Mouse (Mus musculus): ENCODE data around the gene Lrrc27. TPM values are rescaled to one million over a fixed set of nuclear protein-coding genes. Genes with fewer than 3 reads are reported as not detected.

Gene Lrrc27
- total RNA-seq, 1 experiment, result 8.2 TPM

DNA sequence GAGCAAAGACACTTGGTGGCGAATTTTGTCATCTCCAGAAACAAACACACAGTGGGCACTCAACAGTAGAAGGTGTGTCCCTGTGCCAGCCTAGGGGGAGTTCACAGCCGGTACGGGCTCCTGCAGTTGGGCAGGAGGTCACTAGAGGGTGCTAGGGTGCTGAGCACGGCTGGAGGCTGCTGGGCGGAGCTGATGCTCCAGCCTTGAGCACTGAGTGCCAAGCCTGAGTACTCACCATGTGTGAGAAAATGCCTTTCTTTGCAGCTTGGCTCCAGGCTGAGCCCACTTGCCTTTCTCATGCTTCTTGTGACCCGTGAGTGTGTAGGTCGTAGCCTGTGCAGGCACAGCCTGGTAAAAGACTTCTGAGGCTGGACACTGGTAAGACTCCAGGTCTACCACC, 20.9 kb downstream of the Lrrc27 start:
- Histone ChIP-seq H3K27ac (ENCODE audit: insufficient read depth, low read depth, low read length, poor library complexity, severe bottlenecking) (peak overlapping the region; percentile 82; the same call in 1 of the 2 replicates), H3K4me3 (ENCODE audit: insufficient read depth in 1 of 2, low read depth in 1 of 2, low read length in 2 of 2, poor library complexity in 1 of 2, severe bottlenecking in 1 of 2) (peak overlapping the region; percentile 31 to 41; a peak in 3 of 4 replicates)
- in situ Hi-C loops (cut with MboI; ENCODE audit: low sequenced_read_pairs in 2 of 2, unreplicated experiment in 2 of 2), result no loop called here

DNA sequence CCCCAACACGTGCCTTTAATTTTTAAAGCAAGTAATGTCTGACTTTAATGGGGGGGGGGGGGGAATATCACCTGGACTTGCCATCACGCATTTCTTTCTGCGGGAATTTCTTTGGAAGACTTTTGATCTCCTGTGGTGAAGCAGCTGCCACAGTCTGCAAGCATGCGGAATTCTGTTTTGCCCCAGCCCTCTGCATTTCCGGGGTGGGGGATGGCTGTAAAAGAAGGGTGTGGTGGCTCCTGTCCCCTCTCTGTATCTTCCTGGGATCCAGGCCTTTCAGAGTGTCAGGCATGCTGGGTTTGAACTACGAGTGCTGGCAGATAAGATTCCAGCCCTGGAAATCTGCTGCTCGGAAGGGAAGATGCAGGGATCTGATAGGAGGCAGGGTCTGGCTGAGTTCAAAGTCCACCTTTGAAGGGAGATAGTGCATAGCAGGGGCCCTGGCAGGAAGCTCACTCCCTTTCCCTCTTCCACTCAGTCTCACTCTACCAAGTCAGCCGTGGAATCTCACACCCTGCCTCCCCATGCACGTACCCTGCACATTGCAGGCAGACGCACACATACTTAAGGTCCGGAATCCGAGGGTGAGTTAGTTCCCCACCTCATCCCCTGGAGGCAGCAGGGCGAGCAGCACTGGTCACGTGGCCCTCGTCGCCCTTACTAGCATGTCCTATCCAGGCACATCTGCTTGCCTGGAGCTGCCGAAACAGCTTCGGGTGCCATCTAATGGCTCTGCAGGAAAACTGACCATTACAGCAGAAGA, 21.8 kb downstream of the Lrrc27 start:
- in situ Hi-C loops (cut with MboI; ENCODE audit: low sequenced_read_pairs in 2 of 2, unreplicated experiment in 2 of 2), result no loop called here
- peak overlapping the region in 1 of 2 experiments; percentile 8; a peak in 1 of 4 replicates for H3K4me3 ChIP-seq (ENCODE audit: insufficient read depth in 1 of 2, low read depth in 1 of 2, low read length in 2 of 2, poor library complexity in 1 of 2, severe bottlenecking in 1 of 2)

More for the DNA sequence above, 20.9 kb downstream of the Lrrc27 start:
- Histone ChIP-seq H3K9me3 (ENCODE audit: control insufficient read depth, insufficient read depth, low read depth, low read length) (no peaks in the 10 kb centered on the region), H3K9ac (ENCODE audit: insufficient read depth, low read depth, low read length, poor library complexity, severe bottlenecking) (peak overlapping the region; percentile 71; the same call in 1 of the 2 replicates), H3K36me3 (ENCODE audit: control insufficient read depth, insufficient read depth, low read length, poor library complexity, severe bottlenecking) (no peaks in the 10 kb centered on the region), H3K4me1 (ENCODE audit: control insufficient read depth in 2 of 2, insufficient read depth in 2 of 2, low read length in 2 of 2, poor library complexity in 1 of 2) (peaks cover 4 to 20% of the 10 kb centered on the region in 2 experiments; a peak in 2 of 4 replicates)
- DNase-seq (ENCODE audit: low read depth, low spot score), result peak; percentile 75
- TF ChIP-seq MAFK (IDR thresholded peaks at IDR 0.05; ENCODE audit: insufficient read depth, low read depth, low read length) (0 out of 2 replicates have a peak, but pooled peaks have one; percentile 7), CHD2 (IDR thresholded peaks at IDR 0.05; ENCODE audit: low read depth, low read length) (no peak), HCFC1 (IDR thresholded peaks at IDR 0.05; ENCODE audit: borderline replicate concordance, insufficient read depth, low read length) (0 out of 2 replicates have a peak, but pooled peaks have one; percentile 46), ZNF384 (IDR thresholded peaks at IDR 0.05; ENCODE audit: low read depth, low read length) (no peak), ZC3H11A (IDR thresholded peaks at IDR 0.05; ENCODE audit: borderline replicate concordance, low read depth, low read length) (peak; percentile 87)

DNA sequence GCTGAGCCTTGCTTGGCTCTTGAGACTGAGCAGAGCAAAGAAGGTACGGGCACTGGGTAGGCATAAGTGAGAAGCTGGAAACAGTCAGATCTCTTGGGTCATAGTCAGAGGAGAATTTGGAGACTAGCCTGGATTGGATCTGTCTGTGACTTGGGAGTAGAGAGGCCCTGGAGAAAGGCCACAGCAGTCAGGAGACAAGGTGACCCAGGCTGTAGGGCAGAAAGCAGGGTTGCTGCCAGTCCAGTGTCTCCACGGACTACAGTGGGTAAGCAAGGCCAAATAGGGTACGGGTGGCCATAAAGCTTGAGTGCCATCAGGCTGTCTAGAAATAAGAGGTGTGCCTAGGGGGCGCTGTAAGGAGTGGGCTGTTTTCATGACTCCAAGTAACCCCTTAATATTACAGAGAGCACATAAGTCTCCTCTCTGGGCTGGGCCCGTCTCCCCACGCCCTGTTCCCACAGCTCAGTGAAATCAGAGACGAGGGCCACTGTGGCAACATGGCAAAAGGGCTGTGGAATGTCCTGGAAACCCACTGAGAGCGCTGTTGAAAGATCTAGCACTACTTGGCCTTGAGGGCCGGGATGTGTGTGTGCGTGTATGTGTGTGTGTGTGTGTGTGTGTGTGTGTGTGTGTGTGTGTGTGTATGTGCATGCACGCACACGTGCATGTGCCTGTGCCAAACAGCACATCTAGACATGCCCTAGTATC, 23.0 kb downstream of the Lrrc27 start:
- Histone ChIP-seq H3K4me3 (ENCODE audit: insufficient read depth in 1 of 2, low read depth in 1 of 2, low read length in 2 of 2, poor library complexity in 1 of 2, severe bottlenecking in 1 of 2) (no peak overlapping the region), H3K9ac (ENCODE audit: insufficient read depth, low read depth, low read length, poor library complexity, severe bottlenecking) (no peak overlapping the region), H3K4me1 (ENCODE audit: control insufficient read depth in 2 of 2, insufficient read depth in 2 of 2, low read length in 2 of 2, poor library complexity in 1 of 2) (peaks cover 4 to 15% of the 10 kb centered on the region in 2 experiments; a peak in 2 of 4 replicates), H3K27ac (ENCODE audit: insufficient read depth, low read depth, low read length, poor library complexity, severe bottlenecking) (no peak overlapping the region; the same call in 1 of the 2 replicates), H3K36me3 (ENCODE audit: control insufficient read depth, insufficient read depth, low read length, poor library complexity, severe bottlenecking) (no peaks in the 10 kb centered on the region), H3K9me3 (ENCODE audit: control insufficient read depth, insufficient read depth, low read depth, low read length) (no peaks in the 10 kb centered on the region)
- TF ChIP-seq MAFK (IDR thresholded peaks at IDR 0.05; ENCODE audit: insufficient read depth, low read depth, low read length), result no peak
- no peak for TF ChIP-seq ZNF384 (IDR thresholded peaks at IDR 0.05; ENCODE audit: low read depth, low read length)
- TF ChIP-seq ZC3H11A (IDR thresholded peaks at IDR 0.05; ENCODE audit: borderline replicate concordance, low read depth, low read length), result no peak
- TF ChIP-seq HCFC1 (IDR thresholded peaks at IDR 0.05; ENCODE audit: borderline replicate concordance, insufficient read depth, low read length), result no peak
- TF ChIP-seq CHD2 (IDR thresholded peaks at IDR 0.05; ENCODE audit: low read depth, low read length), result no peak
- no peak for DNase-seq (ENCODE audit: low read depth, low spot score)
- in situ Hi-C loops (cut with MboI; ENCODE audit: low sequenced_read_pairs in 2 of 2, unreplicated experiment in 2 of 2), result no loop called here

More for the DNA sequence above, 21.8 kb downstream of the Lrrc27 start:
- no peaks in the 10 kb centered on the region for H3K36me3 ChIP-seq (ENCODE audit: control insufficient read depth, insufficient read depth, low read length, poor library complexity, severe bottlenecking)
- TF ChIP-seq ZNF384 (IDR thresholded peaks at IDR 0.05; ENCODE audit: low read depth, low read length), result no peak
- H3K9ac ChIP-seq (ENCODE audit: insufficient read depth, low read depth, low read length, poor library complexity, severe bottlenecking), result peak overlapping the region; percentile 21; the same call in 1 of the 2 replicates
- no peaks in the 10 kb centered on the region for H3K9me3 ChIP-seq (ENCODE audit: control insufficient read depth, insufficient read depth, low read depth, low read length)
- peak overlapping the region; percentile 82 for H3K27ac ChIP-seq (ENCODE audit: insufficient read depth, low read depth, low read length, poor library complexity, severe bottlenecking)
- H3K4me1 ChIP-seq (ENCODE audit: control insufficient read depth in 2 of 2, insufficient read depth in 2 of 2, low read length in 2 of 2, poor library complexity in 1 of 2), result peaks cover 4 to 20% of the 10 kb centered on the region in 2 experiments; a peak in 2 of 4 replicates
- peak; percentile 70 for DNase-seq (ENCODE audit: low read depth, low spot score)

- TF ChIP-seq CHD2 (IDR thresholded peaks at IDR 0.05; ENCODE audit: low read depth, low read length) (no peak), ZC3H11A (IDR thresholded peaks at IDR 0.05; ENCODE audit: borderline replicate concordance, low read depth, low read length) (no peak), MAFK (IDR thresholded peaks at IDR 0.05; ENCODE audit: insufficient read depth, low read depth, low read length) (no peak)
- peaks cover 2 to 12% of the 10 kb centered on the region in 2 experiments; a peak in 2 of 4 replicates for H3K4me1 ChIP-seq (ENCODE audit: control insufficient read depth in 2 of 2, insufficient read depth in 2 of 2, low read length in 2 of 2, poor library complexity in 1 of 2)
- no peak for DNase-seq (ENCODE audit: low read depth, low spot score)
- no peak overlapping the region for H3K27ac ChIP-seq (ENCODE audit: insufficient read depth, low read depth, low read length, poor library complexity, severe bottlenecking)
- no peak overlapping the region for H3K9ac ChIP-seq (ENCODE audit: insufficient read depth, low read depth, low read length, poor library complexity, severe bottlenecking)
- in situ Hi-C loops (cut with MboI; ENCODE audit: low sequenced_read_pairs in 2 of 2, unreplicated experiment in 2 of 2), result no loop called here
- no peak overlapping the region for H3K4me3 ChIP-seq (ENCODE audit: insufficient read depth in 1 of 2, low read depth in 1 of 2, low read length in 2 of 2, poor library complexity in 1 of 2, severe bottlenecking in 1 of 2)
- no peaks in the 10 kb centered on the region for H3K9me3 ChIP-seq (ENCODE audit: control insufficient read depth, insufficient read depth, low read depth, low read length)
- no peaks in the 10 kb centered on the region for H3K36me3 ChIP-seq (ENCODE audit: control insufficient read depth, insufficient read depth, low read length, poor library complexity, severe bottlenecking)
Measured at GRCm38 (mm10) chr7:139239432-139239831, 26.6 kb downstream of the Lrrc27 start.
